Comparison of ENCODE assay signal across 11 mouse cellular contexts in genomic region chr3:98028936-98029335, GRCm38 (mm10). TPM values are rescaled to one million over a fixed set of nuclear protein-coding genes. Genes with fewer than 3 reads are reported as not detected.
DNase-seq lines count a peak whose midpoint lies in the region; ATAC-seq and TF ChIP-seq lines count a peak whose summit lies in the region.
"Had no signal": no experiment of that assay in that cellular context is flagged by ENCODE, and none has a peak within 500 bp of the region (broad histone marks: within the 10 kb centered on the region; RNA-seq: fewer than 3 reads in every experiment).

No protein-coding gene starts in this region.

- TF ChIP-seq CTCF in gastrocnemius, adult 2 months (IDR thresholded peaks at IDR 0.05) = no peak
- TF ChIP-seq CTCF in kidney, postnatal 0 days (IDR thresholded peaks at IDR 0.05; ENCODE audit: low read depth) = no peak

- intact Hi-C loops in gastrocnemius, adult 2 months (cut with DNase I) = no loop called here

- H3K27me3 ChIP-seq in heart, embryonic 16.5 days (ENCODE audit: control insufficient read depth, insufficient read depth, low read length) = no peaks in the 10 kb centered on the region
- no peaks in the 10 kb centered on the region for H3K27me3 ChIP-seq in kidney, postnatal 0 days (ENCODE audit: insufficient read depth, low read length)
- no peaks in the 10 kb centered on the region for H3K27me3 ChIP-seq in myocyte (ENCODE audit: control insufficient read depth, insufficient read depth, insufficient read length)
- H3K27me3 ChIP-seq: liver, embryonic 15.5 days had no signal

- peak overlapping the region; percentile 48; the same call in 1 of the 2 replicates for H3K9ac ChIP-seq in heart, embryonic 16.5 days (ENCODE audit: low read length)
- no peak overlapping the region for H3K9ac ChIP-seq in kidney, postnatal 0 days (ENCODE audit: low read depth, low read length)
- H3K9ac ChIP-seq: liver, embryonic 15.5 days had no signal

- no peak overlapping the region for H3ac ChIP-seq in myocyte (ENCODE audit: control insufficient read depth, insufficient read length)

- 55% methylated on average over 10 of the region's 10 CpGs for WGBS in heart, embryonic 16.5 days
- 57% methylated on average over 10 of the region's 10 CpGs for WGBS in kidney, postnatal 0 days

- ATAC-seq in heart, embryonic 16.5 days (replicated peaks; ENCODE audit: extremely low read depth, insufficient read depth, low FRiP score) = no peak
- ATAC-seq in kidney, postnatal 0 days (replicated peaks; ENCODE audit: low FRiP score, low read depth) = no peak

- H3K4me3 ChIP-seq in gastrocnemius, adult 2 months = peak overlapping the region; percentile 45
- H3K4me3 ChIP-seq in heart, embryonic 16.5 days (ENCODE audit: low read length) = no peak overlapping the region
- H3K4me3 ChIP-seq in kidney, postnatal 0 days (replicated peaks; ENCODE audit: low read depth, low read length) = no peak overlapping the region
- no peak overlapping the region for H3K4me3 ChIP-seq in myocyte
- H3K4me3 ChIP-seq: erythroblast, embryonic 14.5 days; liver, embryonic 15.5 days had no signal

- H3K27ac ChIP-seq in gastrocnemius, adult 2 months = peak overlapping the region; percentile 83
- peak overlapping the region; percentile 43 for H3K27ac ChIP-seq in heart, embryonic 16.5 days (ENCODE audit: low read length)
- peak overlapping the region; percentile 47; the same call in 1 of the 2 replicates for H3K27ac ChIP-seq in kidney, postnatal 0 days
- H3K27ac ChIP-seq: liver, embryonic 15.5 days had no signal

- no peaks in the 10 kb centered on the region for H3K36me3 ChIP-seq in heart, embryonic 16.5 days (ENCODE audit: control insufficient read depth, insufficient read depth)
- no peaks in the 10 kb centered on the region for H3K36me3 ChIP-seq in kidney, postnatal 0 days (ENCODE audit: insufficient read depth, low read length)
- H3K36me3 ChIP-seq in myocyte (ENCODE audit: control insufficient read depth, insufficient read depth) = no peaks in the 10 kb centered on the region
- H3K36me3 ChIP-seq: liver, embryonic 15.5 days had no signal

- no peak overlapping the region for H3K4me2 ChIP-seq in heart, embryonic 16.5 days (ENCODE audit: low read depth, low read length)
- no peak overlapping the region for H3K4me2 ChIP-seq in kidney, postnatal 0 days (ENCODE audit: low read length)
- peak overlapping the region; percentile 51 for H3K4me2 ChIP-seq in myocyte (ENCODE audit: low read depth)
- H3K4me2 ChIP-seq: liver, embryonic 15.5 days had no signal

- H3K4me1 ChIP-seq in heart, embryonic 16.5 days (ENCODE audit: control insufficient read depth, insufficient read depth, low read length) = peaks cover 63% of the 10 kb centered on the region
- H3K4me1 ChIP-seq in kidney, postnatal 0 days (replicated peaks; ENCODE audit: insufficient read depth, low read length) = peaks cover 54% of the 10 kb centered on the region

- peaks cover 91% of the 10 kb centered on the region for H3K79me2 ChIP-seq in myocyte (ENCODE audit: control insufficient read depth, insufficient read depth)

- peak; percentile 72 for DNase-seq in gastrocnemius, adult 2 months
- DNase-seq in gastrocnemius, adult 8-10 months (ENCODE audit: low spot score in 2 of 2) = no peak
- no peak for DNase-seq in heart, adult 18-20 months
- DNase-seq in kidney, postnatal 0 days (ENCODE audit: low spot score) = no peak
- DNase-seq in kidney, adult 8-10 months = no peak
- DNase-seq: left cerebral cortex, postnatal 4 days; retina, postnatal 1 day had no signal

- TF ChIP-seq POLR2A in myocyte (IDR thresholded peaks at IDR 0.05; ENCODE audit: insufficient read length, low read depth) = no peak

- H3K9me3 ChIP-seq in heart, embryonic 16.5 days (replicated peaks; ENCODE audit: control insufficient read depth, low read length) = no peaks in the 10 kb centered on the region
- H3K9me3 ChIP-seq in kidney, postnatal 0 days (replicated peaks; ENCODE audit: low read length) = no peaks in the 10 kb centered on the region
- H3K9me3 ChIP-seq: liver, embryonic 15.5 days had no signal

TF ChIP-seq in myocyte, 11 proteins besides CTCF, POLR2A, EP300 and RAD21:
- TF ChIP-seq MYOG (IDR thresholded peaks at IDR 0.05; ENCODE audit: control insufficient read depth in 1 of 3, insufficient read depth in 1 of 3, insufficient read length in 2 of 3, low read depth in 2 of 3) (peak in 1 of 3 experiments; percentile 50), TCF12 (IDR thresholded peaks at IDR 0.05; ENCODE audit: insufficient read depth, poor library complexity, severe bottlenecking) (peak; percentile 9), POLR2AphosphoS2 (IDR thresholded peaks at IDR 0.05; ENCODE audit: insufficient read length, low read depth) (no peak), REST (IDR thresholded peaks at IDR 0.05; ENCODE audit: insufficient read depth, insufficient read length) (no peak), MYOD1 (IDR thresholded peaks at IDR 0.05; ENCODE audit: control insufficient read depth in 1 of 3, insufficient read length in 2 of 3, low read depth in 2 of 3) (peak in 2 of 3 experiments; percentile 44 to 76), TCF3 (IDR thresholded peaks at IDR 0.05; ENCODE audit: insufficient read length, low read depth) (no peak), USF1 (IDR thresholded peaks at IDR 0.05; ENCODE audit: low read depth) (no peak), SRF (IDR thresholded peaks at IDR 0.05; ENCODE audit: control insufficient read depth, insufficient read length, low read depth) (no peak), CEBPB (IDR thresholded peaks at IDR 0.05; ENCODE audit: insufficient read depth, poor library complexity, severe bottlenecking) (no peak), MAX (IDR thresholded peaks at IDR 0.05; ENCODE audit: low read depth) (no peak), E2F4 (IDR thresholded peaks at IDR 0.05; ENCODE audit: insufficient read depth) (no peak)

RNA-seq across cellular contexts. Expression of gene Notch2, which starts 15.6 kb away (rescaled TPM):
- 10 to 100 TPM in 1 of 2 experiments, 1 to 10 TPM in 1; 8.7 to 10.3 TPM for total RNA-seq in gastrocnemius, adult 2 months (2021)
- total RNA-seq in gastrocnemius, adult 8-10 months (2022) = 1 to 10 TPM; 5.6 to 7.9 (median 6.9) TPM
- 10.5 and 13.6 TPM in 2 replicates for polyA plus RNA-seq in heart, embryonic 16.5 days (2015; fragmentation: Nextera tagmentation; extraction: Ambion mirVana)
- total RNA-seq in heart, adult 18-20 months (2021) = 10 to 100 TPM; 15.2 to 17.6 TPM
- 25.2 and 26.0 TPM in 2 replicates for polyA plus RNA-seq in kidney, postnatal 0 days (2015; fragmentation: Nextera tagmentation; extraction: Ambion mirVana)
- polyA plus RNA-seq in myocyte (2012; fragmentation: generic; extraction: Trizol) = 15.1 TPM
